Mouse (Mus musculus) stomach, embryonic 15.5 days (tissue): ENCODE measurements at regions not wholly inside any gene's neighbourhood (a gene's known extent, or its start where the extent isn't known, plus 50 kb on each side); places are given as distances from the start of the nearest gene placed in this dataset.

ENCODE experiments used
- ATAC-seq: fragments of 200-750 bp; cut with Nextera tagmentation; 2 replicates; pipeline ENCODE4 v1.8.0; 2017; ENCODE audit warnings: low read depth, moderate number of reproducible peaks, moderate TSS enrichment; ENCODE audit not compliant: insufficient read depth, low FRiP score
- H3K27ac ChIP-seq: fragments of 300-500 bp; sonication (generic); 2 replicates; pipeline ENCODE4 v1.5.1; 2015; ENCODE audit warnings: mild to moderate bottlenecking, inconsistent platforms
- H3K27me3 ChIP-seq: fragments of 300-500 bp; sonication (generic); replicated peaks from 2 replicates; pipeline ENCODE4 v1.6.1; 2015; ENCODE audit warnings: inconsistent platforms
- H3K36me3 ChIP-seq: fragments of 300-500 bp; sonication (generic); 2 replicates; pipeline ENCODE4 v1.6.1; 2015; ENCODE audit warnings: inconsistent platforms
- H3K4me1 ChIP-seq: fragments of 300-500 bp; sonication (generic); 2 replicates; pipeline ENCODE4 v1.6.1; 2015; ENCODE audit warnings: inconsistent platforms
- H3K4me2 ChIP-seq: fragments of 300-500 bp; sonication (generic); 2 replicates; pipeline ENCODE4 v1.6.1; 2015; ENCODE audit warnings: mild to moderate bottlenecking, inconsistent platforms
- H3K4me3 ChIP-seq: fragments of 300-500 bp; sonication (generic); replicated peaks from 2 replicates; pipeline ENCODE4 v1.5.1; 2015; ENCODE audit warnings: inconsistent platforms
- H3K9ac ChIP-seq: fragments of 300-500 bp; sonication (generic); 2 replicates; pipeline ENCODE4 v1.6.1; 2015; ENCODE audit warnings: inconsistent platforms
- H3K9me3 ChIP-seq: fragments of 300-500 bp; sonication (generic); 2 replicates; pipeline ENCODE4 v1.6.1; 2016; ENCODE audit warnings: inconsistent platforms
- WGBS: fragments of 180-500 bp; shearing (Covaris S2); methylation state at CpG from one replicate; pipeline ENCODE4 v1.1.7; 2015; 5-methylcytosine and 5-hydroxymethylcytosine counted together

GRCm38 (mm10) chr11:112121831-112122230, 660.2 kb upstream of the Sox9 start:
- Histone ChIP-seq H3K4me2 (no peak overlapping the region), H3K9ac (no peak overlapping the region), H3K27me3 (no peaks in the 10 kb centered on the region), H3K4me1 (0 out of 2 replicates have a peak, but pooled peaks cover 4% of the 10 kb centered on the region), H3K9me3 (no peaks in the 10 kb centered on the region), H3K27ac (no peak overlapping the region), H3K4me3 (no peak overlapping the region), H3K36me3 (no peaks in the 10 kb centered on the region)
- 55% methylated on average over 5 of the region's 5 CpGs for WGBS
- ATAC-seq, result no peak

GRCm38 (mm10) chr11:112125249-112125933, 656.6 kb upstream of the Sox9 start:
- no peak overlapping the region for H3K27ac ChIP-seq
- no peaks in the 10 kb centered on the region for H3K27me3 ChIP-seq
- H3K9ac ChIP-seq, result no peak overlapping the region
- H3K9me3 ChIP-seq, result no peaks in the 10 kb centered on the region
- H3K36me3 ChIP-seq, result no peaks in the 10 kb centered on the region
- no peak overlapping the region for H3K4me2 ChIP-seq
- no peak for ATAC-seq
- 39% methylated on average over 12 of the region's 12 CpGs for WGBS
- H3K4me1 ChIP-seq, result 0 out of 2 replicates have a peak, but pooled peaks cover 4% of the 10 kb centered on the region
- no peak overlapping the region for H3K4me3 ChIP-seq

- no peaks in the 10 kb centered on the region for H3K9me3 ChIP-seq
- H3K27ac ChIP-seq, result no peak overlapping the region
- 0 out of 2 replicates have a peak, but pooled peaks cover 3% of the 10 kb centered on the region for H3K4me1 ChIP-seq
Observed at GRCm38 (mm10) chr11:112130090-112130489, 651.9 kb upstream of the Sox9 start.

GRCm38 (mm10) chr11:112137401-112138020, 644.5 kb upstream of the Sox9 start:
- no peaks in the 10 kb centered on the region for H3K9me3 ChIP-seq
- 19% methylated on average over 8 of the region's 8 CpGs for whole genome bisulfite sequencing

More at GRCm38 (mm10) chr11:112130090-112130489, 651.9 kb upstream of the Sox9 start:
- Histone ChIP-seq H3K27me3 (no peaks in the 10 kb centered on the region), H3K36me3 (no peaks in the 10 kb centered on the region), H3K9ac (no peak overlapping the region), H3K4me3 (no peak overlapping the region), H3K4me2 (no peak overlapping the region)
- ATAC-seq, result no peak
- WGBS, result 59% methylated on average over 4 of the region's 4 CpGs

GRCm38 (mm10) chr11:112140058-112140457, 642.0 kb upstream of the Sox9 start:
- no peak overlapping the region for H3K4me3 ChIP-seq
- ATAC-seq, result no peak
- H3K9me3 ChIP-seq, result no peaks in the 10 kb centered on the region
- H3K9ac ChIP-seq, result no peak overlapping the region
- H3K36me3 ChIP-seq, result no peaks in the 10 kb centered on the region
- H3K27me3 ChIP-seq, result no peaks in the 10 kb centered on the region
- H3K27ac ChIP-seq, result no peak overlapping the region
- H3K4me2 ChIP-seq, result no peak overlapping the region
- H3K4me1 ChIP-seq, result no peaks in the 10 kb centered on the region
- WGBS, result 88% methylated on average over 9 of the region's 9 CpGs

More at GRCm38 (mm10) chr11:112137401-112138020, 644.5 kb upstream of the Sox9 start:
- no peaks in the 10 kb centered on the region for H3K36me3 ChIP-seq
- no peaks in the 10 kb centered on the region for H3K27me3 ChIP-seq
- no peak overlapping the region for H3K4me3 ChIP-seq
- H3K27ac ChIP-seq, result no peak overlapping the region
- no peak overlapping the region for H3K4me2 ChIP-seq
- no peaks in the 10 kb centered on the region for H3K4me1 ChIP-seq
- no peak overlapping the region for H3K9ac ChIP-seq
- ATAC-seq, result no peak

- Histone ChIP-seq H3K9me3 (no peaks in the 10 kb centered on the region), H3K4me1 (no peaks in the 10 kb centered on the region), H3K27me3 (no peaks in the 10 kb centered on the region), H3K4me3 (no peak overlapping the region), H3K27ac (no peak overlapping the region), H3K9ac (no peak overlapping the region), H3K4me2 (no peak overlapping the region), H3K36me3 (no peaks in the 10 kb centered on the region)
- no peak for ATAC-seq
- 94% methylated on average over 4 of the region's 4 CpGs for WGBS
Observed at GRCm38 (mm10) chr11:112140495-112140894, 641.5 kb upstream of the Sox9 start.

- no peak overlapping the region for H3K4me2 ChIP-seq
- H3K27me3 ChIP-seq, result no peaks in the 10 kb centered on the region
- no peak for ATAC-seq
- H3K9me3 ChIP-seq, result no peaks in the 10 kb centered on the region
- H3K9ac ChIP-seq, result no peak overlapping the region
- no peak overlapping the region for H3K4me3 ChIP-seq
- H3K36me3 ChIP-seq, result no peaks in the 10 kb centered on the region
- no peaks in the 10 kb centered on the region for H3K4me1 ChIP-seq
- WGBS, result 76% methylated on average over 9 of the region's 9 CpGs
- no peak overlapping the region for H3K27ac ChIP-seq
Observed at GRCm38 (mm10) chr11:112140912-112141311, 641.1 kb upstream of the Sox9 start.

GRCm38 (mm10) chr11:112152051-112152450, 630.0 kb upstream of the Sox9 start:
- Histone ChIP-seq H3K4me1 (no peaks in the 10 kb centered on the region), H3K27me3 (no peaks in the 10 kb centered on the region), H3K4me3 (no peak overlapping the region), H3K9ac (no peak overlapping the region), H3K27ac (no peak overlapping the region), H3K36me3 (no peaks in the 10 kb centered on the region), H3K4me2 (no peak overlapping the region), H3K9me3 (no peaks in the 10 kb centered on the region)
- WGBS, result 88% methylated on average over 3 of the region's 3 CpGs
- ATAC-seq, result no peak

GRCm38 (mm10) chr11:112153198-112153597, 628.8 kb upstream of the Sox9 start:
- Histone ChIP-seq H3K27me3 (no peaks in the 10 kb centered on the region), H3K9me3 (no peaks in the 10 kb centered on the region), H3K4me3 (no peak overlapping the region), H3K4me1 (no peaks in the 10 kb centered on the region), H3K9ac (no peak overlapping the region), H3K36me3 (no peaks in the 10 kb centered on the region), H3K4me2 (no peak overlapping the region), H3K27ac (no peak overlapping the region)
- WGBS, result 94% methylated on average over 5 of the region's 5 CpGs
- no peak for ATAC-seq

GRCm38 (mm10) chr11:112154712-112155319, 627.2 kb upstream of the Sox9 start:
- Histone ChIP-seq H3K9ac (no peak overlapping the region), H3K9me3 (no peaks in the 10 kb centered on the region), H3K36me3 (no peaks in the 10 kb centered on the region), H3K4me1 (no peaks in the 10 kb centered on the region), H3K27me3 (no peaks in the 10 kb centered on the region), H3K4me2 (peak overlapping the region; percentile 36), H3K4me3 (no peak overlapping the region), H3K27ac (no peak overlapping the region)
- WGBS, result 29% methylated on average over 11 of the region's 11 CpGs
- ATAC-seq, result no peak

- Histone ChIP-seq H3K4me3 (no peak overlapping the region), H3K27me3 (no peaks in the 10 kb centered on the region), H3K36me3 (no peaks in the 10 kb centered on the region), H3K27ac (no peak overlapping the region), H3K9me3 (no peaks in the 10 kb centered on the region), H3K9ac (no peak overlapping the region), H3K4me2 (peak overlapping the region; percentile 36), H3K4me1 (no peaks in the 10 kb centered on the region)
- 0 out of 2 replicates have a peak, but pooled peaks have one; percentile 14 for ATAC-seq
- WGBS, result 26% methylated on average over 10 of the region's 10 CpGs
Observed at GRCm38 (mm10) chr11:112155339-112155955, 626.6 kb upstream of the Sox9 start.
